Mouse (Mus musculus) splenic B cell, adult 2 months (primary cell): ENCODE results near the gene Adcy9.

ENCODE experiments used
- DNase-seq: peaks from one replicate; pipeline ENCODE4 v3.0.0-alpha.2; 2011; ENCODE audit warnings: low read depth, low spot score
- H3K27me3 ChIP-seq: 2 replicates; pipeline ENCODE4 v1.6.1; 2012; ENCODE audit warnings: mild to moderate bottlenecking, low read length, moderate library complexity, mixed read lengths; ENCODE audit not compliant: control insufficient read depth, poor library complexity, insufficient read depth, severe bottlenecking
- H3K36me3 ChIP-seq: 2 replicates; pipeline ENCODE4 v1.6.1; 2012; ENCODE audit warnings: mild to moderate bottlenecking, low read length, moderate library complexity, mixed read lengths; ENCODE audit not compliant: control insufficient read depth, poor library complexity, insufficient read depth, severe bottlenecking

The Adcy9 gene

GRCm38 (mm10) chr16:4411296-4411695 lies 9.0 kb downstream of the Adcy9 start:
- H3K36me3 ChIP-seq: no peaks in the 10 kb centered on the region
- no peaks in the 10 kb centered on the region for H3K27me3 ChIP-seq
- no peak for DNase-seq

- H3K36me3 ChIP-seq: no peaks in the 10 kb centered on the region
- H3K27me3 ChIP-seq: no peaks in the 10 kb centered on the region
- no peak for DNase-seq
Measured at GRCm38 (mm10) chr16:4407536-4407935, 12.8 kb downstream of the Adcy9 start.

GRCm38 (mm10) chr16:4406706-4407105 lies 13.6 kb downstream of the Adcy9 start:
- no peaks in the 10 kb centered on the region for H3K36me3 ChIP-seq
- H3K27me3 ChIP-seq: no peaks in the 10 kb centered on the region
- DNase-seq: no peak

GRCm38 (mm10) chr16:4406047-4406586 lies 14.2 kb downstream of the Adcy9 start:
- peak; percentile 4 for DNase-seq
- H3K27me3 ChIP-seq: no peaks in the 10 kb centered on the region
- no peaks in the 10 kb centered on the region for H3K36me3 ChIP-seq

- H3K36me3 ChIP-seq: no peaks in the 10 kb centered on the region
- no peak for DNase-seq
Measured at GRCm38 (mm10) chr16:4404933-4405761, 15.2 kb downstream of the Adcy9 start.

GRCm38 (mm10) chr16:4401109-4401508 lies 19.2 kb downstream of the Adcy9 start:
- no peak for DNase-seq
- Histone ChIP-seq H3K27me3 (no peaks in the 10 kb centered on the region), H3K36me3 (no peaks in the 10 kb centered on the region)

More at GRCm38 (mm10) chr16:4404933-4405761, 15.2 kb downstream of the Adcy9 start:
- H3K27me3 ChIP-seq: no peaks in the 10 kb centered on the region

GRCm38 (mm10) chr16:4399471-4400223 lies 20.7 kb downstream of the Adcy9 start:
- no peak for DNase-seq
- no peaks in the 10 kb centered on the region for H3K36me3 ChIP-seq
- no peaks in the 10 kb centered on the region for H3K27me3 ChIP-seq

- DNase-seq: no peak
- no peaks in the 10 kb centered on the region for H3K36me3 ChIP-seq
- H3K27me3 ChIP-seq: no peaks in the 10 kb centered on the region
Measured at GRCm38 (mm10) chr16:4398782-4399181, 21.5 kb downstream of the Adcy9 start.

- Histone ChIP-seq H3K36me3 (no peaks in the 10 kb centered on the region), H3K27me3 (no peaks in the 10 kb centered on the region)
- DNase-seq: no peak
Measured at GRCm38 (mm10) chr16:4397636-4398035, 22.7 kb downstream of the Adcy9 start.

GRCm38 (mm10) chr16:4395687-4396341 lies 24.5 kb downstream of the Adcy9 start:
- H3K27me3 ChIP-seq: no peaks in the 10 kb centered on the region
- no peak for DNase-seq
- no peaks in the 10 kb centered on the region for H3K36me3 ChIP-seq

GRCm38 (mm10) chr16:4394991-4395590 lies 25.2 kb downstream of the Adcy9 start:
- Histone ChIP-seq H3K36me3 (no peaks in the 10 kb centered on the region), H3K27me3 (no peaks in the 10 kb centered on the region)
- no peak for DNase-seq

- Histone ChIP-seq H3K36me3 (no peaks in the 10 kb centered on the region), H3K27me3 (no peaks in the 10 kb centered on the region)
- DNase-seq: no peak
Measured at GRCm38 (mm10) chr16:4383473-4384038, 36.7 kb downstream of the Adcy9 start.

- H3K27me3 ChIP-seq: no peaks in the 10 kb centered on the region
- no peak for DNase-seq
- no peaks in the 10 kb centered on the region for H3K36me3 ChIP-seq
Measured at GRCm38 (mm10) chr16:4382406-4382805, 37.9 kb downstream of the Adcy9 start.

GRCm38 (mm10) chr16:4381487-4381886 lies 38.8 kb downstream of the Adcy9 start:
- peak; percentile 42 for DNase-seq
- no peaks in the 10 kb centered on the region for H3K36me3 ChIP-seq
- H3K27me3 ChIP-seq: no peaks in the 10 kb centered on the region
